Mouse (Mus musculus) urinary bladder, postnatal 25 days (tissue): ENCODE results near the gene Gpr85.

Source experiments
- DNase-seq: peaks from one replicate; pipeline ENCODE4 v3.0.0; 2022; ENCODE audit warnings: low spot score

The Gpr85 gene

GRCm38 (mm10) chr6:13812157-13812556 is 27.6 kb downstream of the Gpr85 start:
- no peak for DNase-seq

GRCm38 (mm10) chr6:13800071-13800470 is 39.7 kb downstream of the Gpr85 start:
- DNase-seq, result no peak

GRCm38 (mm10) chr6:13797389-13797788 is 42.4 kb downstream of the Gpr85 start:
- no peak for DNase-seq
